Mouse (Mus musculus): ENCODE measurements around the gene Map10. TPM values are rescaled to one million over a fixed set of nuclear protein-coding genes. Genes with fewer than 3 reads are reported as not detected.

The Map10 gene
- total and polyA plus RNA-seq, 3 experiments = 1.3 to 6.7 (median 2.3) TPM

- H3K4me1 ChIP-seq (ENCODE audit: control insufficient read depth in 1 of 2, insufficient read depth in 2 of 2) = peaks cover 2 to 13% of the 10 kb centered on the region in 2 experiments; a peak in 3 of 4 replicates
- H3K79me2 ChIP-seq (replicated peaks; ENCODE audit: control insufficient read depth, extremely low read depth, insufficient read depth, poor library complexity, severe bottlenecking) = no peaks in the 10 kb centered on the region
- no peaks in the 10 kb centered on the region for H3K36me3 ChIP-seq (replicated peaks in 1 of 2; ENCODE audit: control insufficient read depth in 1 of 2, insufficient read depth in 1 of 2, low read length in 1 of 2)
- peaks cover 4% of the 10 kb centered on the region for H3K9me3 ChIP-seq (replicated peaks; ENCODE audit: low read length)
- H3K4me2 ChIP-seq (ENCODE audit: insufficient read depth, low read depth, poor library complexity, severe bottlenecking) = no peak overlapping the region
- H3K9ac ChIP-seq (ENCODE audit: insufficient read depth, low read depth) = no peak overlapping the region
- no peak for DNase-seq (ENCODE audit: extremely low read depth)
- dilution Hi-C loops (cut with MboI; ENCODE audit: extremely low pct_ligation_motif_present, extremely low pct_unique_long_range_greater_than_20kb, low sequenced_read_pairs) = no loop called here
- in situ Hi-C loops (cut with MboI; ENCODE audit: low pct_ligation_motif_present, low pct_unique_long_range_greater_than_20kb, low sequenced_read_pairs) = no loop called here
- no peak overlapping the region for H3K27ac ChIP-seq (ENCODE audit: insufficient read depth, low read depth)
- no peak overlapping the region for H3K4me3 ChIP-seq (replicated peaks in 1 of 3; ENCODE audit: low read depth in 2 of 3, low read length in 2 of 3, poor library complexity in 1 of 3)
- no peak for TF ChIP-seq MAX (IDR thresholded peaks at IDR 0.05; ENCODE audit: low read length)
- no peaks in the 10 kb centered on the region for H3K27me3 ChIP-seq (replicated peaks)
These were observed 43.2 kb upstream of the Map10 start for GRCm38 (mm10) chr8:125626381-125626780.

GRCm38 (mm10) chr8:125628834-125629233, 40.8 kb upstream of the Map10 start:
- Histone ChIP-seq H3K79me2 (replicated peaks; ENCODE audit: control insufficient read depth, extremely low read depth, insufficient read depth, poor library complexity, severe bottlenecking) (no peaks in the 10 kb centered on the region), H3K9me3 (replicated peaks; ENCODE audit: low read length) (peaks cover 4% of the 10 kb centered on the region), H3K4me1 (ENCODE audit: control insufficient read depth in 1 of 2, insufficient read depth in 2 of 2) (peaks cover 2 to 13% of the 10 kb centered on the region in 2 experiments; a peak in 3 of 4 replicates), H3K36me3 (replicated peaks in 1 of 2; ENCODE audit: control insufficient read depth in 1 of 2, insufficient read depth in 1 of 2, low read length in 1 of 2) (no peaks in the 10 kb centered on the region), H3K27ac (ENCODE audit: insufficient read depth, low read depth) (no peak overlapping the region), H3K4me2 (ENCODE audit: insufficient read depth, low read depth, poor library complexity, severe bottlenecking) (no peak overlapping the region), H3K27me3 (replicated peaks) (no peaks in the 10 kb centered on the region), H3K9ac (ENCODE audit: insufficient read depth, low read depth) (no peak overlapping the region), H3K4me3 (replicated peaks in 1 of 3; ENCODE audit: low read depth in 2 of 3, low read length in 2 of 3, poor library complexity in 1 of 3) (no peak overlapping the region)
- TF ChIP-seq ZNF384 (IDR thresholded peaks at IDR 0.05; ENCODE audit: low read depth, low read length) (no peak), IRF4 (IDR thresholded peaks at IDR 0.05; ENCODE audit: low read depth, low read length) (no peak), PAX5 (IDR thresholded peaks at IDR 0.05; ENCODE audit: low read length) (no peak)
- in situ Hi-C loops (cut with MboI; ENCODE audit: low pct_ligation_motif_present, low pct_unique_long_range_greater_than_20kb, low sequenced_read_pairs) (no loop called here), dilution Hi-C loops (cut with MboI; ENCODE audit: extremely low pct_ligation_motif_present, extremely low pct_unique_long_range_greater_than_20kb, low sequenced_read_pairs) (no loop called here)
- DNase-seq (ENCODE audit: extremely low read depth) = no peak

GRCm38 (mm10) chr8:125638411-125639058, 31.1 kb upstream of the Map10 start:
- peaks cover 11 to 14% of the 10 kb centered on the region in 2 experiments for H3K4me1 ChIP-seq (ENCODE audit: control insufficient read depth in 1 of 2, insufficient read depth in 2 of 2)
- H3K4me2 ChIP-seq (ENCODE audit: insufficient read depth, low read depth, poor library complexity, severe bottlenecking) = no peak overlapping the region
- no peak for DNase-seq (ENCODE audit: extremely low read depth)
- H3K36me3 ChIP-seq (replicated peaks in 1 of 2; ENCODE audit: control insufficient read depth in 1 of 2, insufficient read depth in 1 of 2, low read length in 1 of 2) = no peaks in the 10 kb centered on the region
- no peak for TF ChIP-seq USF1 (IDR thresholded peaks at IDR 0.05; ENCODE audit: low read depth, low read length)
- TF ChIP-seq MAFK (IDR thresholded peaks at IDR 0.05; ENCODE audit: insufficient replicate concordance, low read length) = no peak
- TF ChIP-seq BHLHE40 (IDR thresholded peaks at IDR 0.05; ENCODE audit: low read depth, low read length) = no peak
- TF ChIP-seq USF2 (conservative IDR thresholded peaks at IDR 0.05; ENCODE audit: low read depth, low read length) = no peak
- no peak for TF ChIP-seq GABPA (IDR thresholded peaks at IDR 0.05; ENCODE audit: insufficient replicate concordance, low read depth, low read length)
- no peak for TF ChIP-seq CHD2 (IDR thresholded peaks at IDR 0.05; ENCODE audit: low read length)
- TF ChIP-seq NRF1 (IDR thresholded peaks at IDR 0.05; ENCODE audit: low read depth, low read length) = no peak
- no peak for TF ChIP-seq SIN3A (IDR thresholded peaks at IDR 0.05; ENCODE audit: low read length)
- dilution Hi-C loops (cut with MboI; ENCODE audit: extremely low pct_ligation_motif_present, extremely low pct_unique_long_range_greater_than_20kb, low sequenced_read_pairs) (no loop called here), in situ Hi-C loops (cut with MboI; ENCODE audit: low pct_ligation_motif_present, low pct_unique_long_range_greater_than_20kb, low sequenced_read_pairs) (no loop called here)
- H3K79me2 ChIP-seq (replicated peaks; ENCODE audit: control insufficient read depth, extremely low read depth, insufficient read depth, poor library complexity, severe bottlenecking) = no peaks in the 10 kb centered on the region
- no peak overlapping the region for H3K4me3 ChIP-seq (replicated peaks in 1 of 3; ENCODE audit: low read depth in 2 of 3, low read length in 2 of 3, poor library complexity in 1 of 3)
- H3K9ac ChIP-seq (ENCODE audit: insufficient read depth, low read depth) = no peak overlapping the region
- H3K27me3 ChIP-seq (replicated peaks) = no peaks in the 10 kb centered on the region
- peaks cover 12% of the 10 kb centered on the region for H3K9me3 ChIP-seq (replicated peaks; ENCODE audit: low read length)
- H3K27ac ChIP-seq (ENCODE audit: insufficient read depth, low read depth) = no peak overlapping the region

All from CH12.LX (cell line).